Mouse (Mus musculus): ENCODE measurements around the gene Il21r. TPM values are rescaled to one million over a fixed set of nuclear protein-coding genes. Genes with fewer than 3 reads are reported as not detected.

Il21r gene
- polyA plus RNA-seq, 1 experiment from 2014 or later: 0.11 TPM

GRCm38 (mm10) chr7:125622741-125623685, 19.8 kb downstream of the Il21r start:
- no peak for ATAC-seq (replicated peaks; ENCODE audit: insufficient number of reproducible peaks, low FRiP score, low TSS enrichment, low read depth)
- no peak overlapping the region for H3K4me3 ChIP-seq (ENCODE audit: low read depth, low read length)
- no peak overlapping the region for H3K4me2 ChIP-seq (ENCODE audit: low read depth, low read length)
- H3K27ac ChIP-seq (replicated peaks; ENCODE audit: low read depth, low read length): no peak overlapping the region
- H3K27me3 ChIP-seq (ENCODE audit: control insufficient read depth, insufficient read depth, low read length): no peaks in the 10 kb centered on the region
- DNase-seq (ENCODE audit: low spot score): no peak
- no peak overlapping the region for H3K9ac ChIP-seq (replicated peaks; ENCODE audit: low read length)
- WGBS: 72% methylated on average over 7 of the region's 7 CpGs
- no peaks in the 10 kb centered on the region for H3K36me3 ChIP-seq (replicated peaks; ENCODE audit: control insufficient read depth, insufficient read depth, low read depth, low read length)
- H3K9me3 ChIP-seq (replicated peaks; ENCODE audit: control insufficient read depth, low read length): no peaks in the 10 kb centered on the region
- no peaks in the 10 kb centered on the region for H3K4me1 ChIP-seq (ENCODE audit: control insufficient read depth, insufficient read depth, low read length)

- Histone ChIP-seq H3K27me3 (ENCODE audit: control insufficient read depth, insufficient read depth, low read length) (no peaks in the 10 kb centered on the region), H3K9ac (replicated peaks; ENCODE audit: low read length) (no peak overlapping the region), H3K9me3 (replicated peaks; ENCODE audit: control insufficient read depth, low read length) (no peaks in the 10 kb centered on the region), H3K4me1 (ENCODE audit: control insufficient read depth, insufficient read depth, low read length) (no peaks in the 10 kb centered on the region), H3K27ac (replicated peaks; ENCODE audit: low read depth, low read length) (no peak overlapping the region), H3K4me3 (ENCODE audit: low read depth, low read length) (no peak overlapping the region), H3K4me2 (ENCODE audit: low read depth, low read length) (no peak overlapping the region), H3K36me3 (replicated peaks; ENCODE audit: control insufficient read depth, insufficient read depth, low read depth, low read length) (no peaks in the 10 kb centered on the region)
- 60% methylated on average over 4 of the region's 4 CpGs for WGBS
- no peak for ATAC-seq (replicated peaks; ENCODE audit: insufficient number of reproducible peaks, low FRiP score, low TSS enrichment, low read depth)
- no peak for DNase-seq (ENCODE audit: low spot score)
Measured at GRCm38 (mm10) chr7:125625219-125625618, 22.0 kb downstream of the Il21r start.

- no peak overlapping the region for H3K4me2 ChIP-seq (ENCODE audit: low read depth, low read length)
- 50% methylated on average over 7 of the region's 7 CpGs for WGBS
- DNase-seq (ENCODE audit: low spot score): no peak
- H3K27me3 ChIP-seq (ENCODE audit: control insufficient read depth, insufficient read depth, low read length): no peaks in the 10 kb centered on the region
- H3K4me3 ChIP-seq (ENCODE audit: low read depth, low read length): no peak overlapping the region
- ATAC-seq (replicated peaks; ENCODE audit: insufficient number of reproducible peaks, low FRiP score, low TSS enrichment, low read depth): no peak
- no peak overlapping the region for H3K27ac ChIP-seq (replicated peaks; ENCODE audit: low read depth, low read length)
- H3K9ac ChIP-seq (replicated peaks; ENCODE audit: low read length): no peak overlapping the region
- H3K4me1 ChIP-seq (ENCODE audit: control insufficient read depth, insufficient read depth, low read length): no peaks in the 10 kb centered on the region
- H3K9me3 ChIP-seq (replicated peaks; ENCODE audit: control insufficient read depth, low read length): no peaks in the 10 kb centered on the region
- no peaks in the 10 kb centered on the region for H3K36me3 ChIP-seq (replicated peaks; ENCODE audit: control insufficient read depth, insufficient read depth, low read depth, low read length)
Measured at GRCm38 (mm10) chr7:125625829-125626228, 22.6 kb downstream of the Il21r start.

GRCm38 (mm10) chr7:125630317-125630716, 27.1 kb downstream of the Il21r start:
- Histone ChIP-seq H3K4me3 (ENCODE audit: low read depth, low read length) (no peak overlapping the region), H3K9ac (replicated peaks; ENCODE audit: low read length) (no peak overlapping the region), H3K9me3 (replicated peaks; ENCODE audit: control insufficient read depth, low read length) (no peaks in the 10 kb centered on the region), H3K27me3 (ENCODE audit: control insufficient read depth, insufficient read depth, low read length) (no peaks in the 10 kb centered on the region), H3K36me3 (replicated peaks; ENCODE audit: control insufficient read depth, insufficient read depth, low read depth, low read length) (no peaks in the 10 kb centered on the region), H3K4me2 (ENCODE audit: low read depth, low read length) (no peak overlapping the region), H3K4me1 (ENCODE audit: control insufficient read depth, insufficient read depth, low read length) (no peaks in the 10 kb centered on the region), H3K27ac (replicated peaks; ENCODE audit: low read depth, low read length) (no peak overlapping the region)
- DNase-seq (ENCODE audit: low spot score) (no peak), ATAC-seq (replicated peaks; ENCODE audit: insufficient number of reproducible peaks, low FRiP score, low TSS enrichment, low read depth) (no peak)
- WGBS: 57% methylated on average over 4 of the region's 4 CpGs

DNA sequence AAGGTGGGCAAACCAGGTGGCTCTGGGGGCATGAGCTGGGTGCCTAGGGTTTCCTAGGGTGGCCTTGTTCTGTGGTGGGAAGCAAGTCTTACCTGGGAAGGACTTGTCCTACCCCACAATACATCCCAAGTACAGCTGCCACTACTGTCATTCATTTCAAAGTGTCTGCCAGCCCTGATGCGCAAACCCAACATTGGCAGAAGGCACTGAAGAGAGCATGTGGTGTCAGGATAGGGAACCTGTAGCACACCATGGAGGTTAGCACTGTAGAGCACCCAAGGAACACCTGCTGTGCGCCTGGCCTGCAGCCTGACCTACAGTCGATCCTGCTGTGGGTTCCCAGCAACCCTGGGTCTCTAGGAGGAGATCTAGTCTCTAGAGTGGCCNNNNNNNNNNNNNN, 27.8 kb downstream of the Il21r start:
- H3K4me1 ChIP-seq (ENCODE audit: control insufficient read depth, insufficient read depth, low read length): no peaks in the 10 kb centered on the region
- no peak overlapping the region for H3K4me2 ChIP-seq (ENCODE audit: low read depth, low read length)
- H3K9ac ChIP-seq (replicated peaks; ENCODE audit: low read length): no peak overlapping the region
- no peaks in the 10 kb centered on the region for H3K27me3 ChIP-seq (ENCODE audit: control insufficient read depth, insufficient read depth, low read length)
- no peaks in the 10 kb centered on the region for H3K36me3 ChIP-seq (replicated peaks; ENCODE audit: control insufficient read depth, insufficient read depth, low read depth, low read length)
- no peak for ATAC-seq (replicated peaks; ENCODE audit: insufficient number of reproducible peaks, low FRiP score, low TSS enrichment, low read depth)
- no peak overlapping the region for H3K4me3 ChIP-seq (ENCODE audit: low read depth, low read length)
- no peak for DNase-seq (ENCODE audit: low spot score)
- no peak overlapping the region for H3K27ac ChIP-seq (replicated peaks; ENCODE audit: low read depth, low read length)
- no peaks in the 10 kb centered on the region for H3K9me3 ChIP-seq (replicated peaks; ENCODE audit: control insufficient read depth, low read length)
- WGBS: 98% methylated on average over 3 of the region's 3 CpGs

DNA sequence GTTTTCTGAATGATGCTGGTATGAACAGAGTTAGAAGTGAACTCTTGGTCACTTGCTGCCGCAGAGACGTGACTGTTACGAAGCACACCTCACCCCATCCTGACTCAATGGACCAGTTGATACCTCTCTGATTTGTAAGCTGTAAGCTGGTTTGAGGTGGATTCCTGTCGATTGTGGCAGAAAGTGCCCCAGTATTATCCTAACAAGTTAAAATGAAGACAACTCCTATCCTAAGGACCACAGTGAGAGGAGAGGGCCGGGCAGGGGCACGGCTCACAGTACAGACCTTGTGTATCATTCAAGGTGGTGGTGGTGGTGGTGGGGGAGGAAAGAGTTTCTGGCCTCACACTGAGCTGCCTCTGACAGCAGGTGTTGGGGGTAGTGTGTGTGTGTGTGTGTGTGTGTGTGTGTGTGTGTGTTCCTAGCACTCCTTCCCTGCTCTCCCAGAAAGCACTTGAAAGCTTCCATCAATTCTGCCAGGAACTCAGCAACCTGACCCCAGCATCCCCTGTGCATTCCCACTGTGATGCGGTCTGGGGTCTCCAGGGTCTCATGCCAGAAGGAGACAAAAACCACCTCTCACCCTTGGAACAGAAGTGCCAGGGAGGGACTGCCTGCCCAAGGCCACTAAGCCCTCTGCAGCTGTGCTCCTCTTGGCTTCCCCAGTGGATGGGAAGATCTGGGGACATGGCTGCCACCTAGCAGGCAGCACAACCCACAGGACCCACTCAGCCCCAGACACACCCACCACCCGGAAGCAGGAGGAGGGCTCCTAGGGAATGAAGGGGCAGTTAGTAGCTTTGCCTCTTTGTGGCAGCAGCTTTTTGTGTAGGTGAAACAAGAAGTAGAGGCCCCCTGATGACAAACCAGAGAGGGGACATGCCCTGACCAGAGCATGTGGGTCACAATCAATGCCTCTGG, 34.3 kb downstream of the Il21r start:
- Histone ChIP-seq H3K4me1 (ENCODE audit: control insufficient read depth, insufficient read depth, low read length) (no peaks in the 10 kb centered on the region), H3K4me3 (ENCODE audit: low read depth, low read length) (no peak overlapping the region), H3K36me3 (replicated peaks; ENCODE audit: control insufficient read depth, insufficient read depth, low read depth, low read length) (peaks cover 10% of the 10 kb centered on the region), H3K9ac (replicated peaks; ENCODE audit: low read length) (no peak overlapping the region), H3K4me2 (ENCODE audit: low read depth, low read length) (no peak overlapping the region), H3K27ac (replicated peaks; ENCODE audit: low read depth, low read length) (no peak overlapping the region), H3K27me3 (ENCODE audit: control insufficient read depth, insufficient read depth, low read length) (no peaks in the 10 kb centered on the region), H3K9me3 (replicated peaks; ENCODE audit: control insufficient read depth, low read length) (no peaks in the 10 kb centered on the region)
- no peak for DNase-seq (ENCODE audit: low spot score)
- no peak for ATAC-seq (replicated peaks; ENCODE audit: insufficient number of reproducible peaks, low FRiP score, low TSS enrichment, low read depth)
- WGBS: 87% methylated on average over 8 of the region's 8 CpGs

- ATAC-seq (replicated peaks; ENCODE audit: insufficient number of reproducible peaks, low FRiP score, low TSS enrichment, low read depth) (no peak), DNase-seq (ENCODE audit: low spot score) (no peak)
- 73% methylated on average over 6 of the region's 6 CpGs for WGBS
- Histone ChIP-seq H3K4me2 (ENCODE audit: low read depth, low read length) (no peak overlapping the region), H3K9me3 (replicated peaks; ENCODE audit: control insufficient read depth, low read length) (no peaks in the 10 kb centered on the region), H3K9ac (replicated peaks; ENCODE audit: low read length) (no peak overlapping the region), H3K27ac (replicated peaks; ENCODE audit: low read depth, low read length) (no peak overlapping the region), H3K36me3 (replicated peaks; ENCODE audit: control insufficient read depth, insufficient read depth, low read depth, low read length) (peaks cover 12% of the 10 kb centered on the region), H3K27me3 (ENCODE audit: control insufficient read depth, insufficient read depth, low read length) (no peaks in the 10 kb centered on the region), H3K4me1 (ENCODE audit: control insufficient read depth, insufficient read depth, low read length) (no peaks in the 10 kb centered on the region), H3K4me3 (ENCODE audit: low read depth, low read length) (no peak overlapping the region)
Measured at GRCm38 (mm10) chr7:125638376-125638775, 35.1 kb downstream of the Il21r start.

All from embryonic facial prominence, embryonic 11.5 days (tissue).